Mouse (Mus musculus): Measurements from ENCODE around the gene Gm49510.
A peak's percentile ranks its signal among the peaks of the same experiment; 100 is the strongest.

DNA sequence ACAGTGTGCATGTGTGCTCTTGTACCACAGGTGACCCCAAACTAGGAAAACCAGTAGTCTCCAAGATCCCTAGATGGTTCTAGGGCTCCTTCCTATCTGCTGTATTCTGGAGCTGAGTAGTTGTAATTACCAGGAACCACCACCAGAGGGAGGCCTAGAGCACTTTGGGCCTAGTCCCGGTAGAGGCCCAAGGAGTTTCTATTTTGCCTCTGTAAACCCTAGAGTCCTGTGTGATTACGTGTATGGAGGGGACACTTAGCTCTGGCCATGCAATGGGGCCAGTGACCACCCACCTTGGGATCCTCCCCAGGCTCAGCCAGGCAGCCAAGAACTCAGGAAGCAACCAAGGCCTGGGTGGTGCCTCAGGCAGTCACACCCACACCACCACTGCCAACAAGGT lies 3.8 kb downstream of the Gm49510 start:
- TF ChIP-seq CTCF (IDR thresholded peaks at IDR 0.05 in 2 of 3, conservative IDR thresholded peaks at IDR 0.05 in 1 of 3; ENCODE audit: control insufficient read depth in 1 of 3, insufficient read depth in 1 of 3, low read depth in 2 of 3, low read length in 3 of 3, poor library complexity in 1 of 3, severe bottlenecking in 1 of 3): peak; percentile 72 to 98 (median 86)
- no peak for TF ChIP-seq EP300 (IDR thresholded peaks at IDR 0.05; ENCODE audit: low read depth in 1 of 2, low read length in 2 of 2)
- TF ChIP-seq UBTF (IDR thresholded peaks at IDR 0.05; ENCODE audit: borderline replicate concordance, insufficient read depth, low read depth, low read length): no peak
- no peak for TF ChIP-seq MYB (IDR thresholded peaks at IDR 0.05; ENCODE audit: low read depth, low read length)
- no peak for TF ChIP-seq MAFK (IDR thresholded peaks at IDR 0.05; ENCODE audit: borderline replicate concordance, low read depth, low read length)
- 0 out of 2 replicates have a peak, but pooled peaks have one; percentile 30 for TF ChIP-seq SIN3A (IDR thresholded peaks at IDR 0.05; ENCODE audit: low read length)
- no peak for TF ChIP-seq ETS1 (IDR thresholded peaks at IDR 0.05; ENCODE audit: low read depth, low read length)
- TF ChIP-seq POLR2AphosphoS2 (IDR thresholded peaks at IDR 0.05; ENCODE audit: low read length): no peak
- TF ChIP-seq E2F4 (IDR thresholded peaks at IDR 0.05; ENCODE audit: borderline replicate concordance, low read depth, low read length): no peak
- no peak for TF ChIP-seq USF1 (IDR thresholded peaks at IDR 0.05; ENCODE audit: low read depth, low read length)
- no peak for TF ChIP-seq CHD1 (IDR thresholded peaks at IDR 0.05; ENCODE audit: low read depth, low read length)
- TF ChIP-seq GATA1 (IDR thresholded peaks at IDR 0.05; ENCODE audit: low read depth, low read length): no peak
- TF ChIP-seq POLR2AphosphoS5 (IDR thresholded peaks at IDR 0.05; ENCODE audit: borderline replicate concordance, low read depth, low read length): no peak
- TF ChIP-seq ZNF384 (IDR thresholded peaks at IDR 0.05; ENCODE audit: low read depth, low read length): no peak

Data from MEL (cell line).